Mouse (Mus musculus) forebrain, embryonic 15.5 days (tissue): Measurements from ENCODE around the gene Zfp607b. TPM values are rescaled to one million over a fixed set of nuclear protein-coding genes. Genes with fewer than 3 reads are reported as not detected.

Source experiments
- ATAC-seq: fragments of 200-750 bp; cut with Nextera tagmentation; replicated peaks from 2 replicates; pipeline ENCODE4 v1.8.0; 2017; ENCODE audit warnings: mild to moderate bottlenecking, moderate TSS enrichment, moderate library complexity
- H3K27ac ChIP-seq: fragments of 300-500 bp; sonication (generic); replicated peaks from 2 replicates; pipeline ENCODE4 v1.5.1; 2015; ENCODE audit warnings: mild to moderate bottlenecking, inconsistent platforms
- H3K27me3 ChIP-seq: fragments of 300-500 bp; sonication (generic); 2 replicates; pipeline ENCODE4 v1.6.1; 2015; ENCODE audit warnings: inconsistent platforms
- H3K36me3 ChIP-seq: fragments of 300-500 bp; sonication (generic); 2 replicates; pipeline ENCODE4 v1.6.1; 2015; ENCODE audit warnings: mild to moderate bottlenecking, inconsistent platforms
- H3K4me1 ChIP-seq: fragments of 300-500 bp; sonication (generic); 2 replicates; pipeline ENCODE4 v1.6.1; 2015; ENCODE audit warnings: inconsistent platforms
- H3K4me2 ChIP-seq: fragments of 300-500 bp; sonication (generic); replicated peaks from 2 replicates; pipeline ENCODE4 v1.6.1; 2015; ENCODE audit warnings: mild to moderate bottlenecking, inconsistent platforms
- H3K4me3 ChIP-seq: fragments of 300-500 bp; sonication (generic); 2 replicates; pipeline ENCODE4 v1.5.1; 2015; ENCODE audit warnings: mild to moderate bottlenecking, inconsistent platforms
- H3K9ac ChIP-seq: fragments of 300-500 bp; sonication (generic); replicated peaks from 2 replicates; pipeline ENCODE4 v1.6.1; 2015; ENCODE audit warnings: mild to moderate bottlenecking, inconsistent platforms
- H3K9me3 ChIP-seq: fragments of 300-500 bp; sonication (generic); 2 replicates; pipeline ENCODE4 v1.6.1; 2016; ENCODE audit warnings: inconsistent platforms
- WGBS: fragments of 180-500 bp; shearing (Covaris S2); methylation state at CpG from one replicate; pipeline ENCODE4 v1.1.7; 2015; ENCODE audit warnings: mixed read lengths; 5-methylcytosine and 5-hydroxymethylcytosine counted together
- polyA plus RNA-seq: library from polyadenylated mRNA; unstranded; fragments of >200 nt; fragmentation: Nextera tagmentation; extraction: Ambion mirVana; gene quantifications from 2 replicates; pipeline ENCODE4 v1.2.1, GENCODE M21; 2015

Zfp607b gene
- polyA plus RNA-seq, 1 experiment from 2014 or later, result 14.2 TPM

GRCm38 (mm10) chr7:27658712-27659663, 30.2 kb upstream of the Zfp607b start:
- no peak overlapping the region for H3K27ac ChIP-seq
- H3K4me3 ChIP-seq, result no peak overlapping the region
- H3K4me2 ChIP-seq, result no peak overlapping the region
- no peak for ATAC-seq
- no peaks in the 10 kb centered on the region for H3K9me3 ChIP-seq
- WGBS, result 63% methylated on average over 14 of the region's 14 CpGs
- H3K4me1 ChIP-seq, result peaks cover 14% of the 10 kb centered on the region
- no peak overlapping the region for H3K9ac ChIP-seq
- peaks cover 27% of the 10 kb centered on the region for H3K36me3 ChIP-seq
- H3K27me3 ChIP-seq, result no peaks in the 10 kb centered on the region

GRCm38 (mm10) chr7:27662038-27662437, 27.1 kb upstream of the Zfp607b start:
- Histone ChIP-seq H3K4me3 (no peak overlapping the region), H3K4me2 (no peak overlapping the region), H3K36me3 (peaks cover 43% of the 10 kb centered on the region), H3K27me3 (no peaks in the 10 kb centered on the region), H3K9me3 (no peaks in the 10 kb centered on the region), H3K9ac (no peak overlapping the region), H3K27ac (no peak overlapping the region), H3K4me1 (no peaks in the 10 kb centered on the region)
- ATAC-seq, result no peak
- WGBS, result 96% methylated on average over 4 of the region's 4 CpGs

GRCm38 (mm10) chr7:27673064-27673574, 16.0 kb upstream of the Zfp607b start:
- peak overlapping the region; percentile 99 for H3K4me2 ChIP-seq
- no peak for ATAC-seq
- H3K4me3 ChIP-seq, result peak overlapping the region; percentile 81
- peak overlapping the region; percentile 83 for H3K9ac ChIP-seq
- peaks cover 51% of the 10 kb centered on the region for H3K4me1 ChIP-seq
- WGBS, result 48% methylated on average over 9 of the region's 9 CpGs
- H3K9me3 ChIP-seq, result no peaks in the 10 kb centered on the region
- H3K36me3 ChIP-seq, result peaks cover 19% of the 10 kb centered on the region
- no peak overlapping the region; the same call in 1 of the 2 replicates for H3K27ac ChIP-seq
- no peaks in the 10 kb centered on the region for H3K27me3 ChIP-seq

- Histone ChIP-seq H3K9ac (peak overlapping the region; percentile 83), H3K27ac (peak overlapping the region; percentile 94), H3K4me1 (peaks cover 51% of the 10 kb centered on the region), H3K36me3 (peaks cover 17% of the 10 kb centered on the region), H3K27me3 (no peaks in the 10 kb centered on the region), H3K4me2 (peak overlapping the region; percentile 99), H3K4me3 (peak overlapping the region; percentile 81), H3K9me3 (no peaks in the 10 kb centered on the region)
- under 1% methylated on average over 52 of the region's 52 CpGs for WGBS
- peak; percentile 8; the same call in 1 of the 2 replicates for ATAC-seq
These were observed 15.5 kb upstream of the Zfp607b start for GRCm38 (mm10) chr7:27673575-27674131.

- Histone ChIP-seq H3K4me1 (peaks cover 48% of the 10 kb centered on the region), H3K27ac (peak overlapping the region; percentile 94), H3K36me3 (peaks cover 17% of the 10 kb centered on the region), H3K27me3 (no peaks in the 10 kb centered on the region), H3K9ac (peak overlapping the region; percentile 83), H3K9me3 (no peaks in the 10 kb centered on the region), H3K4me2 (peak overlapping the region; percentile 99), H3K4me3 (peak overlapping the region; percentile 81)
- ATAC-seq, result peak; percentile 67; the same call in 1 of the 2 replicates
- WGBS, result under 1% methylated on average over 36 of the region's 38 CpGs
These were observed 15.0 kb upstream of the Zfp607b start for GRCm38 (mm10) chr7:27674195-27674521.

- Histone ChIP-seq H3K4me1 (peaks cover 46% of the 10 kb centered on the region), H3K9me3 (no peaks in the 10 kb centered on the region), H3K36me3 (peaks cover 17% of the 10 kb centered on the region), H3K27me3 (no peaks in the 10 kb centered on the region), H3K4me2 (peak within 1 kb of the TSS; percentile 99), H3K4me3 (peak within 1 kb of the TSS; percentile 81), H3K9ac (peak within 1 kb of the TSS; percentile 83), H3K27ac (peak within 1 kb of the TSS; percentile 94)
- WGBS, result under 1% methylated on average over 31 of the region's 31 CpGs
- peak; percentile 97 for ATAC-seq
These were observed 14.5 kb upstream of the Zfp607b start, which contains the start of gene Map3k10 for GRCm38 (mm10) chr7:27674522-27675221. Gene Map3k10, minus strand, starts transcription at chr7:27674598.

GRCm38 (mm10) chr7:27675222-27675612, 13.9 kb upstream of the Zfp607b start:
- Histone ChIP-seq H3K4me3 (peak overlapping the region; percentile 81), H3K9ac (peak overlapping the region; percentile 83), H3K4me2 (peak overlapping the region; percentile 99), H3K27me3 (no peaks in the 10 kb centered on the region), H3K9me3 (no peaks in the 10 kb centered on the region), H3K27ac (peak overlapping the region; percentile 94), H3K36me3 (peaks cover 12% of the 10 kb centered on the region), H3K4me1 (peaks cover 40% of the 10 kb centered on the region)
- ATAC-seq, result no peak
- 32% methylated on average over 14 of the region's 14 CpGs for WGBS

- no peaks in the 10 kb centered on the region for H3K9me3 ChIP-seq
- ATAC-seq, result no peak
- H3K4me3 ChIP-seq, result no peak overlapping the region
- no peak overlapping the region for H3K27ac ChIP-seq
- no peak overlapping the region for H3K9ac ChIP-seq
- no peaks in the 10 kb centered on the region for H3K36me3 ChIP-seq
- peaks cover 2% of the 10 kb centered on the region for H3K4me1 ChIP-seq
- WGBS, result 81% methylated on average over 2 of the region's 2 CpGs
- no peak overlapping the region for H3K4me2 ChIP-seq
- H3K27me3 ChIP-seq, result no peaks in the 10 kb centered on the region
These were observed 5.9 kb upstream of the Zfp607b start for GRCm38 (mm10) chr7:27683218-27683617.

- Histone ChIP-seq H3K27me3 (no peaks in the 10 kb centered on the region), H3K9ac (0 out of 2 replicates have a peak overlapping the region, but pooled peaks have one; percentile 20), H3K4me2 (peak overlapping the region; percentile 43), H3K4me3 (peak overlapping the region; percentile 28), H3K4me1 (peaks cover 13% of the 10 kb centered on the region), H3K9me3 (no peaks in the 10 kb centered on the region), H3K36me3 (no peaks in the 10 kb centered on the region), H3K27ac (no peak overlapping the region)
- WGBS, result 37% methylated on average over 5 of the region's 5 CpGs
- no peak for ATAC-seq
These were observed 3.9 kb upstream of the Zfp607b start for GRCm38 (mm10) chr7:27685220-27685619.

GRCm38 (mm10) chr7:27685681-27686080, 3.5 kb upstream of the Zfp607b start:
- WGBS, result 0% methylated on average over 6 of the region's 6 CpGs
- no peak for ATAC-seq
- no peaks in the 10 kb centered on the region for H3K27me3 ChIP-seq
- H3K9me3 ChIP-seq, result no peaks in the 10 kb centered on the region
- H3K4me2 ChIP-seq, result peak overlapping the region; percentile 43
- H3K9ac ChIP-seq, result 0 out of 2 replicates have a peak overlapping the region, but pooled peaks have one; percentile 20
- H3K27ac ChIP-seq, result no peak overlapping the region
- peaks cover 16% of the 10 kb centered on the region for H3K4me1 ChIP-seq
- H3K4me3 ChIP-seq, result peak overlapping the region; percentile 28
- H3K36me3 ChIP-seq, result no peaks in the 10 kb centered on the region

- no peak overlapping the region for H3K9ac ChIP-seq
- H3K4me1 ChIP-seq, result peaks cover 16% of the 10 kb centered on the region
- no peak for ATAC-seq
- no peaks in the 10 kb centered on the region for H3K27me3 ChIP-seq
- no peak overlapping the region for H3K4me2 ChIP-seq
- H3K9me3 ChIP-seq, result no peaks in the 10 kb centered on the region
- no peak overlapping the region for H3K4me3 ChIP-seq
- WGBS, result 79% methylated on average over 1 of the region's 1 CpGs
- no peaks in the 10 kb centered on the region for H3K36me3 ChIP-seq
- H3K27ac ChIP-seq, result no peak overlapping the region
These were observed 2.1 kb upstream of the Zfp607b start for GRCm38 (mm10) chr7:27687043-27687442.
